Mouse (Mus musculus): ENCODE data around the gene F2rl2. TPM values are rescaled to one million over a fixed set of nuclear protein-coding genes. Genes with fewer than 3 reads are reported as not detected.

Gene F2rl2
- total and polyA plus RNA-seq, 3 experiments: 0.04 TPM; not detected in 2

- peak; percentile 99 for TF ChIP-seq ZC3H11A (IDR thresholded peaks at IDR 0.05; ENCODE audit: low read depth, low read length)
- TF ChIP-seq TBP (IDR thresholded peaks at IDR 0.05; ENCODE audit: low read depth, low read length): no peak
- 0 out of 2 replicates have a peak, but pooled peaks have one; percentile 22 for TF ChIP-seq JUND (IDR thresholded peaks at IDR 0.05; ENCODE audit: low read depth, low read length)
- TF ChIP-seq ZMIZ1 (IDR thresholded peaks at IDR 0.05; ENCODE audit: low read depth, low read length): no peak
- no peak for TF ChIP-seq RCOR1 (IDR thresholded peaks at IDR 0.05; ENCODE audit: low read depth, low read length)
- TF ChIP-seq CHD1 (IDR thresholded peaks at IDR 0.05; ENCODE audit: low read depth, low read length): no peak
- no peak for TF ChIP-seq POLR2A (IDR thresholded peaks at IDR 0.05; ENCODE audit: control insufficient read depth in 1 of 2, insufficient read depth in 1 of 2, low read depth in 1 of 2, low read length in 2 of 2, poor library complexity in 1 of 2)
- no peak for TF ChIP-seq KAT2A (conservative IDR thresholded peaks at IDR 0.05; ENCODE audit: low read depth, low read length)
- no peak for TF ChIP-seq HCFC1 (IDR thresholded peaks at IDR 0.05; ENCODE audit: low read depth, low read length)
- TF ChIP-seq POLR2AphosphoS2 (IDR thresholded peaks at IDR 0.05; ENCODE audit: low read length): no peak
- no peak for TF ChIP-seq EP300 (IDR thresholded peaks at IDR 0.05; ENCODE audit: low read depth in 1 of 2, low read length in 2 of 2)
- no peak for TF ChIP-seq E2F4 (IDR thresholded peaks at IDR 0.05; ENCODE audit: borderline replicate concordance, low read depth, low read length)
- no peak for TF ChIP-seq MXI1 (IDR thresholded peaks at IDR 0.05; ENCODE audit: low read depth, low read length)
These were observed 22.9 kb downstream of the F2rl2 start (continued) for GRCm38 (mm10) chr13:95719320-95720232.

- no peak for DNase-seq (ENCODE audit: low read depth, low spot score)
- Histone ChIP-seq H3K27me3 (ENCODE audit: control insufficient read depth in 1 of 2, insufficient read depth in 2 of 2, low read length in 2 of 2) (peaks cover 1 to 2% of the 10 kb centered on the region in 2 experiments; a peak in 2 of 4 replicates), H3K4me3 (ENCODE audit: control insufficient read depth in 1 of 2, insufficient read depth in 1 of 2, low read depth in 2 of 2, low read length in 2 of 2) (no peak overlapping the region), H3K79me2 (ENCODE audit: control insufficient read depth, insufficient read depth, low read length, poor library complexity) (no peaks in the 10 kb centered on the region), H3K9me3 (replicated peaks; ENCODE audit: insufficient read depth, low read length) (no peaks in the 10 kb centered on the region), H3K36me3 (ENCODE audit: control insufficient read depth in 1 of 2, insufficient read depth in 2 of 2, low read length in 2 of 2) (no peaks in the 10 kb centered on the region), H3K4me1 (ENCODE audit: control insufficient read depth in 1 of 2, insufficient read depth in 2 of 2, low read length in 2 of 2) (no peaks in the 10 kb centered on the region), H3K27ac (ENCODE audit: control insufficient read depth, low read depth, low read length) (no peak overlapping the region), H3K9ac (ENCODE audit: control insufficient read depth, low read depth, low read length, poor library complexity, severe bottlenecking) (no peak overlapping the region)
- no peak for TF ChIP-seq MAX (IDR thresholded peaks at IDR 0.05; ENCODE audit: low read length)
- TF ChIP-seq NELFE (IDR thresholded peaks at IDR 0.05; ENCODE audit: low read depth, low read length): no peak
- TF ChIP-seq UBTF (IDR thresholded peaks at IDR 0.05; ENCODE audit: borderline replicate concordance, insufficient read depth, low read depth, low read length): no peak
- TF ChIP-seq POLR2A (IDR thresholded peaks at IDR 0.05; ENCODE audit: control insufficient read depth in 1 of 2, insufficient read depth in 1 of 2, low read depth in 1 of 2, low read length in 2 of 2, poor library complexity in 1 of 2): no peak
- no peak for TF ChIP-seq MXI1 (IDR thresholded peaks at IDR 0.05; ENCODE audit: low read depth, low read length)
- no peak for TF ChIP-seq POLR2AphosphoS2 (IDR thresholded peaks at IDR 0.05; ENCODE audit: low read length)
- TF ChIP-seq CTCF (IDR thresholded peaks at IDR 0.05 in 2 of 3, conservative IDR thresholded peaks at IDR 0.05 in 1 of 3; ENCODE audit: control insufficient read depth in 1 of 3, insufficient read depth in 1 of 3, low read depth in 2 of 3, low read length in 3 of 3, poor library complexity in 1 of 3, severe bottlenecking in 1 of 3): no peak
- TF ChIP-seq MEF2A (IDR thresholded peaks at IDR 0.05; ENCODE audit: extremely low read depth, insufficient replicate concordance, low read depth, low read length, poor library complexity, severe bottlenecking): no peak
- no peak for TF ChIP-seq GABPA (IDR thresholded peaks at IDR 0.05; ENCODE audit: low read depth, low read length)
- TF ChIP-seq ZNF384 (IDR thresholded peaks at IDR 0.05; ENCODE audit: low read depth, low read length): no peak
- no peak for TF ChIP-seq ZKSCAN1 (IDR thresholded peaks at IDR 0.05; ENCODE audit: low read depth, low read length)
- TF ChIP-seq TCF12 (IDR thresholded peaks at IDR 0.05; ENCODE audit: low read depth, low read length): no peak
- TF ChIP-seq BHLHE40 (IDR thresholded peaks at IDR 0.05; ENCODE audit: borderline replicate concordance, low read depth, low read length): no peak
- TF ChIP-seq CHD2 (IDR thresholded peaks at IDR 0.05; ENCODE audit: low read length): no peak
- no peak for TF ChIP-seq SIN3A (IDR thresholded peaks at IDR 0.05; ENCODE audit: low read length)
- no peak for TF ChIP-seq MAZ (IDR thresholded peaks at IDR 0.05; ENCODE audit: low read depth, low read length)
- TF ChIP-seq USF2 (IDR thresholded peaks at IDR 0.05; ENCODE audit: borderline replicate concordance in 1 of 2, insufficient read depth in 1 of 2, low read depth in 1 of 2, low read length in 2 of 2): no peak
- TF ChIP-seq TBP (IDR thresholded peaks at IDR 0.05; ENCODE audit: low read depth, low read length): no peak
- no peak for TF ChIP-seq JUND (IDR thresholded peaks at IDR 0.05; ENCODE audit: low read depth, low read length)
- no peak for TF ChIP-seq CHD1 (IDR thresholded peaks at IDR 0.05; ENCODE audit: low read depth, low read length)
These were observed 33.8 kb downstream of the F2rl2 start for GRCm38 (mm10) chr13:95730491-95730890.
